Mouse (Mus musculus): ENCODE data around the gene Zfp493.

DNA sequence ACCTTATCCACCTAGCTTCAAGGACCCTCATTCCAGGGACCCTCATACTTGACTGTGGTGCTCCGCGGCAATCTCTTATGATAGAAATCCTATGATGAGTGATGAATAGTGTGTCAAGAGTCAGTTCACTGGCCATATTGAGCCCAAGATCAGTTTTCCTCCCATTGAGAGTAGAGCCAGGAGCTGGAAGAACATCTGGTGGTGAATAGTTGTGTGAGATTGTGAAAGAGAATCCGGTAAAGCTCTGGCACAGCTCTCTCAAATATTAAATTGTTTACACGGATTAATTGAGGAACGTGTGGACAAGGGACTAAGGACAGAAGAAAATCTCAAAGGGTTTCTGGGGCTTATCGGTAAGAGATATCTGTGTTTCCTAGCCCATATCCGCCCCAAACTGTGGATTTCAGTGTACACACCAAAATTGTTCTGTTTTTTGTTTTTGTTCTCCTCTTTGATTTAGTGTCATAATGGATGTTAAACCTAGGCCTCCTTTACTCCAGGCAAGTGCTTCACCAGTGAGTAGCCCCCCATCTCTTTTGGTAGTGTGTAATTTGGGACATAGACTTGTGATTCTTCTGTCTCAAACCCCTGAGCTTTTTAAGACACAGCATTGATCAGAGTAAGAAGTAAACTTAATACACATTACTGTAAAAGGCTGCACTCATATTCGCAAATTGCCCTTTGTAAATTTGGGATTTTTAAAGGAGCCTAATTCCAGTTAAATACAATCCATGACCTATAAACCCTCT lies 33.6 kb downstream of the Zfp493 start:
- TF ChIP-seq CTCF (IDR thresholded peaks at IDR 0.05; ENCODE audit: borderline replicate concordance, insufficient read depth, low read depth, low read length) (no peak), POLR2A (IDR thresholded peaks at IDR 0.05; ENCODE audit: borderline replicate concordance, insufficient read depth, low read length) (no peak)
